Mouse (Mus musculus): ENCODE results near the gene Primpol. TPM values are rescaled to one million over a fixed set of nuclear protein-coding genes. Genes with fewer than 3 reads are reported as not detected.

The Primpol gene
- polyA plus RNA-seq, 1 experiment from 2014 or later: 9.6 TPM

DNA sequence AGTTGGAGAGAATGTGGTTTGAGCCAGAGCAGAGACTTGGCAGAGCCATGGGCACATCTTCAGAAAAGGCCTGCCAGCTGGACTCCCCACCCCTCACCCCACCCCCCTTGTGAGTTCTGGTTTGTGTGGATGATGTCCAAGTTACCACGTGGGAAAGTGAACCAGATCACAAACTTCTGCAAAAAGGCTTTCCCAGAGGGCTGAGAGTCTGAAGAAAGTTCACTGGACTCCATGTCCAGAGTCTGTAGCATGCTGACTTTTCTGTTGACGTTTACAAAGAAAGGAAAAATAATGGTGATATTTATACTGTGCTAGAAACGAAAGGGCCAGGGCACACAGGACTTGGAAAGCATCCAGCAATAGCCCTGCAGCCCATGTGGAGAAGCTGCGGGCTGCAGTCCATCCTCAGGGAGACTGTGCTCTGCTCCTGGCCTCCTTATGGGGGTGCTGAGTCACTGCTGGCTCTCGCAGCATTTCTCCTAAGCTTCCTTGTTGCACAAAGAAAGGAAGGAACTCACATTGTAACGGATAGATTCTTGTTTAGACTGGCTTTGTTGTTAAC, 22.1 kb upstream of the Primpol start:
- no peak for TF ChIP-seq CTCF (IDR thresholded peaks at IDR 0.05; ENCODE audit: low read depth)
- no peaks in the 10 kb centered on the region for H3K9me3 ChIP-seq (replicated peaks; ENCODE audit: low read length)
- H3K4me1 ChIP-seq (replicated peaks; ENCODE audit: insufficient read depth, low read length): no peaks in the 10 kb centered on the region
- H3K27ac ChIP-seq: no peak overlapping the region
- 42% methylated on average over 6 of the region's 6 CpGs for WGBS
- no peaks in the 10 kb centered on the region for H3K27me3 ChIP-seq (ENCODE audit: insufficient read depth, low read length)
- DNase-seq (ENCODE audit: low spot score) (peak; percentile 58), ATAC-seq (replicated peaks; ENCODE audit: low FRiP score, low read depth) (0 out of 2 replicates have a peak, but pooled peaks have one; percentile 57)
- H3K4me2 ChIP-seq (ENCODE audit: low read length): no peak overlapping the region
- no peak overlapping the region for H3K4me3 ChIP-seq (replicated peaks; ENCODE audit: low read depth, low read length)
- peaks cover 22% of the 10 kb centered on the region; the same call in 1 of the 2 replicates for H3K36me3 ChIP-seq (ENCODE audit: insufficient read depth, low read length)
- H3K9ac ChIP-seq (ENCODE audit: low read depth, low read length): no peak overlapping the region

DNA sequence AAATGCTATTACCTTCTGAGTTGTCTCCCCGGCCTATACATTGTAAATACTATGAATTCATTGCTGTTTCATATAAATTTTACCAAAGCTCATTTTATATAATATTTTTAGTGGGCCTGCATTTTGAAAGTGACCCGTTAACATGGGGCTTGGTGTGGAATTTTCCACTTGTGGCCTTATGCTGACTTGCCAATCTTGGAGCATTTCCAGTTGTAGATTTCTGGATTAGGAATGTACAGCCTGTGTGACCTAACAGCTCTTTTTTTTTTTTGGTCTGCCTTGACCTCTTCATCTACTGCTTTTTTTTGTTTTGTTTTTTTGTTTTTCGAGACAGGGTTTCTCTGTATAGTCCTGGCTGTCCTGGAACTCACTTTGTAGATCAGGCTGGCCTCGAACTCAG, 13.9 kb upstream of the Primpol start:
- Histone ChIP-seq H3K4me2 (ENCODE audit: low read length) (no peak overlapping the region), H3K9ac (ENCODE audit: low read depth, low read length) (no peak overlapping the region), H3K4me1 (replicated peaks; ENCODE audit: insufficient read depth, low read length) (no peaks in the 10 kb centered on the region), H3K9me3 (replicated peaks; ENCODE audit: low read length) (no peaks in the 10 kb centered on the region), H3K36me3 (ENCODE audit: insufficient read depth, low read length) (peaks cover 31% of the 10 kb centered on the region; the same call in 1 of the 2 replicates), H3K27me3 (ENCODE audit: insufficient read depth, low read length) (no peaks in the 10 kb centered on the region), H3K27ac (no peak overlapping the region), H3K4me3 (replicated peaks; ENCODE audit: low read depth, low read length) (no peak overlapping the region)
- TF ChIP-seq CTCF (IDR thresholded peaks at IDR 0.05; ENCODE audit: low read depth): no peak
- DNase-seq (ENCODE audit: low spot score) (no peak), ATAC-seq (replicated peaks; ENCODE audit: low FRiP score, low read depth) (no peak)
- WGBS: 85% methylated on average over 4 of the region's 4 CpGs

- WGBS: 93% methylated on average over 3 of the region's 3 CpGs
- DNase-seq (ENCODE audit: low spot score) (no peak), ATAC-seq (replicated peaks; ENCODE audit: low FRiP score, low read depth) (no peak)
- peaks cover 31% of the 10 kb centered on the region; the same call in 1 of the 2 replicates for H3K36me3 ChIP-seq (ENCODE audit: insufficient read depth, low read length)
- TF ChIP-seq CTCF (IDR thresholded peaks at IDR 0.05; ENCODE audit: low read depth): no peak
- H3K4me2 ChIP-seq (ENCODE audit: low read length): no peak overlapping the region
- H3K27ac ChIP-seq: no peak overlapping the region
- no peaks in the 10 kb centered on the region for H3K9me3 ChIP-seq (replicated peaks; ENCODE audit: low read length)
- H3K4me3 ChIP-seq (replicated peaks; ENCODE audit: low read depth, low read length): no peak overlapping the region
- H3K4me1 ChIP-seq (replicated peaks; ENCODE audit: insufficient read depth, low read length): no peaks in the 10 kb centered on the region
- no peak overlapping the region for H3K9ac ChIP-seq (ENCODE audit: low read depth, low read length)
- H3K27me3 ChIP-seq (ENCODE audit: insufficient read depth, low read length): no peaks in the 10 kb centered on the region
These were observed 13.4 kb upstream of the Primpol start for GRCm38 (mm10) chr8:46630422-46630821.

GRCm38 (mm10) chr8:46628645-46629044, 11.6 kb upstream of the Primpol start:
- 79% methylated on average over 1 of the region's 1 CpGs for WGBS
- H3K4me1 ChIP-seq (replicated peaks; ENCODE audit: insufficient read depth, low read length): no peaks in the 10 kb centered on the region
- H3K4me2 ChIP-seq (ENCODE audit: low read length): no peak overlapping the region
- no peak overlapping the region for H3K4me3 ChIP-seq (replicated peaks; ENCODE audit: low read depth, low read length)
- H3K27me3 ChIP-seq (ENCODE audit: insufficient read depth, low read length): no peaks in the 10 kb centered on the region
- ATAC-seq (replicated peaks; ENCODE audit: low FRiP score, low read depth): no peak
- peaks cover 18% of the 10 kb centered on the region; the same call in 1 of the 2 replicates for H3K36me3 ChIP-seq (ENCODE audit: insufficient read depth, low read length)
- TF ChIP-seq CTCF (IDR thresholded peaks at IDR 0.05; ENCODE audit: low read depth): no peak
- H3K9me3 ChIP-seq (replicated peaks; ENCODE audit: low read length): no peaks in the 10 kb centered on the region
- no peak overlapping the region for H3K9ac ChIP-seq (ENCODE audit: low read depth, low read length)
- H3K27ac ChIP-seq: no peak overlapping the region
- DNase-seq (ENCODE audit: low spot score): no peak

GRCm38 (mm10) chr8:46627881-46628280, 10.9 kb upstream of the Primpol start:
- DNase-seq (ENCODE audit: low spot score) (no peak), ATAC-seq (replicated peaks; ENCODE audit: low FRiP score, low read depth) (no peak)
- H3K36me3 ChIP-seq (ENCODE audit: insufficient read depth, low read length): 0 out of 2 replicates have a peak, but pooled peaks cover 14% of the 10 kb centered on the region
- H3K9me3 ChIP-seq (replicated peaks; ENCODE audit: low read length): no peaks in the 10 kb centered on the region
- no peaks in the 10 kb centered on the region for H3K27me3 ChIP-seq (ENCODE audit: insufficient read depth, low read length)
- no peak overlapping the region for H3K27ac ChIP-seq
- H3K4me3 ChIP-seq (replicated peaks; ENCODE audit: low read depth, low read length): no peak overlapping the region
- WGBS: 78% methylated on average over 7 of the region's 7 CpGs
- TF ChIP-seq CTCF (IDR thresholded peaks at IDR 0.05; ENCODE audit: low read depth): no peak
- no peak overlapping the region for H3K4me2 ChIP-seq (ENCODE audit: low read length)
- H3K4me1 ChIP-seq (replicated peaks; ENCODE audit: insufficient read depth, low read length): no peaks in the 10 kb centered on the region
- no peak overlapping the region for H3K9ac ChIP-seq (ENCODE audit: low read depth, low read length)

DNA sequence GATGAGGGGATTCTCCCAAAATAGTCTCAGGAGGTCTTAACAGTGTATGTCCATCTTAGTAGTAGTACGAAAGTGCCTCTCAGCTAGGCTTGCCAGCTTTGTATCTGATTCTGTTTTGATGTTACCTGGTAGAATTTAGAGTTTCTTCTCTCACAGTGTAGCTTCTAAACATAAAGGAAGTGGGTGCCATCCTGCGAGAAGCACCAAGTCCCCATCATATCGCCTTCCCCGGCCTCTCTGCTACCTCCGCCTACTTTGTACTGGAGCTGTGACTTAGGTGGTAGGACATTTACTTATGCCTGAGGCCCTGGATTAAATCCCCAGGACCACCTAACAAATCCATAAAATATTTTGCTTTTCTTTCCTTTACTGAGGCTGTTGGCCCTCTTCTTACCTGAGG, 9.6 kb upstream of the Primpol start:
- TF ChIP-seq CTCF (IDR thresholded peaks at IDR 0.05; ENCODE audit: low read depth): no peak
- 98% methylated on average over 5 of the region's 5 CpGs for WGBS
- H3K27ac ChIP-seq: no peak overlapping the region
- H3K4me2 ChIP-seq (ENCODE audit: low read length): no peak overlapping the region
- no peak overlapping the region for H3K9ac ChIP-seq (ENCODE audit: low read depth, low read length)
- H3K9me3 ChIP-seq (replicated peaks; ENCODE audit: low read length): no peaks in the 10 kb centered on the region
- H3K4me3 ChIP-seq (replicated peaks; ENCODE audit: low read depth, low read length): no peak overlapping the region
- no peaks in the 10 kb centered on the region for H3K4me1 ChIP-seq (replicated peaks; ENCODE audit: insufficient read depth, low read length)
- H3K36me3 ChIP-seq (ENCODE audit: insufficient read depth, low read length): 0 out of 2 replicates have a peak, but pooled peaks cover 6% of the 10 kb centered on the region
- no peak for DNase-seq (ENCODE audit: low spot score)
- ATAC-seq (replicated peaks; ENCODE audit: low FRiP score, low read depth): no peak
- no peaks in the 10 kb centered on the region for H3K27me3 ChIP-seq (ENCODE audit: insufficient read depth, low read length)

DNA sequence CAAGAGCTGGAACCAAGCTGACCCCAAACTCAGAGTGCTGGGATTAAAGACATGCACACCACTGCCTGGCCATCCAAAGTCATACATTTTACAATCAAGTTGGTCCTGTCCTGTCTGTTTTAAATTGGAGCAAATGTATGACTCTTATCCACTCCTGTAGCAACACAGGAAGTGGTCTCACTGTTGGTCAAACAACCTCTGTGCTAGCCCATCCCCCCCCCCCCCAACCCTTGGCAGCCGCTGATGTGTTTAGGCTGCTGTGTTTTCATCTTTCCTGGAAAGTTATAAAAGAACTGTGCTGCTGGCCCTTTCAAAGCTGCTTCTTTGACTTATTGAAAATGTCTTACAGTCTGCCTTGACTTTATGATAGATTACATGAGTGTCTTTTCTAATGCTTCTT, 8.2 kb upstream of the Primpol start:
- Histone ChIP-seq H3K27ac (no peak overlapping the region), H3K27me3 (ENCODE audit: insufficient read depth, low read length) (no peaks in the 10 kb centered on the region), H3K4me1 (replicated peaks; ENCODE audit: insufficient read depth, low read length) (no peaks in the 10 kb centered on the region), H3K9me3 (replicated peaks; ENCODE audit: low read length) (no peaks in the 10 kb centered on the region), H3K9ac (ENCODE audit: low read depth, low read length) (no peak overlapping the region), H3K4me2 (ENCODE audit: low read length) (no peak overlapping the region), H3K4me3 (replicated peaks; ENCODE audit: low read depth, low read length) (no peak overlapping the region), H3K36me3 (ENCODE audit: insufficient read depth, low read length) (0 out of 2 replicates have a peak, but pooled peaks cover 3% of the 10 kb centered on the region)
- no peak for TF ChIP-seq CTCF (IDR thresholded peaks at IDR 0.05; ENCODE audit: low read depth)
- DNase-seq (ENCODE audit: low spot score) (no peak), ATAC-seq (replicated peaks; ENCODE audit: low FRiP score, low read depth) (no peak)
- WGBS: 22% methylated on average over 1 of the region's 1 CpGs

Data from kidney, postnatal 0 days (tissue).